Mouse (Mus musculus): ENCODE data around the gene Mki67.
"Not testable (repeated sequence)": the region's sequence is repeated elsewhere in the genome, so short reads cannot be mapped to it uniquely, and the experiment has no call there.

The Mki67 gene

DNA sequence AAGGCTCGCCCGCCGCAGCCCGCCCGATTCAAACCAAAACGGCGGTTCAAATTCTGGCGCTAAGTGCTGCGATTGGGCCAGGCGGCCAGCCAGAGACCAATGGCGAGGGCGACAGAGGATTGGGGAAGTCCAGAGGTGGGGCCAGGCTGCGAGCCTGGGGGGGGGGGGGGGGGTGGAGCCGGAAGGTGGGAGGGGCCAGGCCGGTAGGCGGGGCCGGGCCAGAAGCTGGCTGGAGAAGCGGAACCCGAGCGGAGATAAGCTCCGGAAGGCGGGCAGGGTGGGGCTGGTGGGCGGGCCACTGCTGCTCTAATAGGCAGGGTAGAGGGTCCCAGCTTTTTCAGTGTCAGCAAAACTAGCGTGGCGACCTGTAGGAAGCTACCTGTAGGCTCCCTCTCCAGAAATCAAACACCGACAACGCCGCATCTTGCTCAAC is 300 bp upstream of the Mki67 start:
- DNase-seq = peak; percentile 91

DNA sequence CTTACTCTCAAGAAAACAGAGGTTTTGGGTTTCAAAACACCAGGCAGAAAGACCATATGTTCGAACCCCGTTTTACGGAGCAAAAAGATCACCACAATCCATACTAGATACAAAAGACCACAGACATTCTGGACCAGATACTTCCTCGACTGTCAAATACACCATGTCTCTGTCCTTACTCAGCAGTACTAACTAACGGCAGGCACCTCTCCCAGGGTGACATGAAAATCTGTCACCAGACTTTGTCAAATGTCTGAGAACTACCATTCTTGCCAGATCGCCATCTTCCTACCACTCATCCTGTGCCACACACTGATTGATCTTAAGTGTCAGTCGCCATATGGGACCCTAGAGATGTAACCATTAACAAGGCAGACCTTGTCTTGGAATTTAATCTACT is 995 bp downstream of the Mki67 start:
- no peak for DNase-seq

DNA sequence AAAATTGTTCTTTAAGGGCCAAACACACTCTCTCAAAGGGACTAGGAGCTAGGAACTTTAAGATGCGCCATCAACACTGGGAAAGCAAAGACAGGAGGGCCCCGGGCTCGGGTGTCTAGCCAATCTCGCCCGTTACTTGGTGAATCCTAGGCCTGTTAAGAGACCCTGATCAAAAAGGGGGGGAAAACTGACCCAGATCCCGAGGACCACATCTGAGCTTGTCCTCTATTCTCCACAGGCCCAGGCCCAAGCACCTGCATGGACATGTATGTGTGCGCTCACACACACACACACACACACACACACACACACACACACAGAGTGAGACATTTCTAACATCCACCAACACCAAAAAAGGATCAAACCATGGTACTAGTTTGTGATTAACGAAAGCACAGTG is 2.8 kb downstream of the Mki67 start:
- no peak for DNase-seq

DNA sequence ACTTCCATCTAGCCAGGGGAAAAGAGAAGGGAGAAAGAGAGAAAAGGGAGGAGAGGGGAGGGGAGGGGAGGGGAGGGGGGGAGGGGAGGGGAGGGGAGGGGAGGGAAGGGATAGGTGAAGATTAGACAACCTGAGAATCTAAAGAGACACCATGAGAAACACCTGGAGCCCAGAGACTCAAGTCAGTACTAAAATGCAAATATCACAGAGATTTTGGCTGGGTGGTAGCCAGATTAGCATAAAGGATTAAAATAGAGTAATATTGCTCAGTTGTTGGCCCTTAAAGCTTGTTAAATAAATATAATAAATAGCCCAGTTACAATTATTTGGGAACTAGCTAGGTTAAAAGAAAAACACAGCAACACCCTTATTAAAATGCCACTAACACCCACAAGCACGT is 3.6 kb downstream of the Mki67 start:
- DNase-seq = no peak

DNA sequence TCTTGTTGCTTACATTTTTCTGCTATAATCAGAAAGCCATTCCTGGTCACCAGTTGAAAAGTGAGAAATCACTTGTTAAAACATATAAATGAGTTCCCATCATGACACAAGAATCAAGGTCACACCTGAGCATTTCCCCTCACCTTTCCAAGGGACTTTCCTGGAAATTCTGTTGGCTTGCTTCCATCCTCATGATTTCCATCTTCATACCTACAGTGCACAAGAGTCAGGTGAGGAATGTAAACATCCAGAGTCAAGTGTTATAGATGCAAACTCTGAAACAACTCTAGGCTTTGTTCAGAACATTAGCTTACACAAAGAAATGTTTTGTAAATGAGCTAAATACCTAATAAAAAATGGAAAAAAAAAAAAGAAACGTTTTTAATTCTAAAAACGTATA is 5.5 kb downstream of the Mki67 start:
- DNase-seq = no peak

DNA sequence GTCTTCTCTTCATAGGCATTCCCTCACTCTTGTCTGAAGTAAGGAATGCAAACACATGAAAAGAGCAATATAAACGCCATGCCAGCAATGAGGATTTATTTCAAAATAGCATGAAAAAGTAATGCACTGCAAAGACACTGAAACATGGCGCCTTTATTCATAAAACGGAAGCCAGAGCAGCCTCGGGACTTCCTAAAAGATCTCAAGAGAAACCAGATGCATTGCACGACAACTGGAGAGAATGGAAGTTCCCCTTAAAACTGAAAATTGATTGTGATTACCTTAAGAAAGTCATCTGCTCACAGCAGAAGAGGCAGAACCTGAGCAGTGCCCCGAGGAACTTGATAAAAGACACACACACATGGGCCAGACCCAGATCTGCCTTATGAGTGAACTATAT is 10.4 kb downstream of the Mki67 start:
- no peak for DNase-seq

DNA sequence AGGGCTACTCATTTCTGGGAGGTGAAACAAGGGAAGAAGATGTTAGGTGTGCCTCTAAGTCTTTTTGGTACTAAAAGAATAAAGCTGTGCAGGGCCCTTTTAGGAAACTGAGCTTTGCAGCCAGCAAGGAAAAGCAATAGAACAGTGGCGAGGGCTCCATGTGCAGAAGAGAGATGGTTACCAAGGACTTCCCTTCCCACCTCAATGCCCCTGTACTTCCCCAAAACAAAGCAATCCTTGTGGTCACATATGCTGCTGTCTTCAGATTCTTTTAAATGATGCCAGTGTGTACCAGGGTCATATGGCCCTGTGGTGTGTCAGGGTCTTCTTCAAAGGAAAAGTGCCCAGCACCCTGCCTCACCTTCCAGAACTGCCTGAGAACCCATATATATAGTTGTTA is 11.1 kb downstream of the Mki67 start:
- no peak for DNase-seq

DNA sequence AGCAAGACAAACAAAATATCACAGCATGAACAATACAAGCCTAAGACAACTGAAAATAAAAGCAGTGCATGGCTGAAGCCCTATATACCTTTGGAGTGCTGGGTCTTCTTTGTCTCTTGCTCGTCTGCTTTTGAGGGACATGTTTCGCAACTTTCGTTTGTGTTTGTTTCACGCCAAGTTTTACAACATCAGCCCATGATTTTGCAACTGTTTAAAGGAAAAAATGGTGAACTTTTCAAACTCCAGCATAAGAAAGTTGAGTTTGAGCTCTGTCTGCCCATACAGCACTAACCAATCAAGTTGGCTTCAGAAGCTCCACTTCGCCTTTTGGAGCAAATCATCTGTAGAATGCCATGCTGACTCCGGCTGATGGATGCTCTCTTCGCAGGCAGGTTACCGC is 11.9 kb downstream of the Mki67 start:
- DNase-seq = no peak

DNA sequence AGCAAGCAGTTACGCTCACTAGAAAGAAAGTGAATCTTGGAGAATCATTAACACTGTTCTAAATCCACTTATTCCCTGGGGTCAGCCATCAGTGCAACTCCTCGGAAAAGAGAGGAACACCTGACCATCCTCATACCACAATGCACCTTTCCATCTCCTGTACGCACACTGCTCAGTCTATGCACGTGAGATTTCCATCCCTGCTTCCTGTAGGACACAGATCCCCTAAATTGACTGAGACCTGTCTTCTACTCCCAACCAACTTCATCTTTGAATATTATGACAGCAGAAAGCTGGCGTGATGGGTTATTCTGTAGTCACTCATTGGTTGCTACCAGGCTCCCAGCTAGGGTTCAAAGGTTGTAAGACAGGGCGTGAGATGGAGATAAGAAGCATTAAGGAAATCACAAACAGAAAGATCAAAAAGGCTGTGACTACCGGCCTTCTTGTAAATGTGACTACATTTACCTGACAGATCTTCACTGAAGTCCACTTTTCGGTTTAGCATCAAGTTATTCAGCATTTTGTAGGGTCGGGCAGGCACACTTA is 12.5 kb downstream of the Mki67 start:
- no peak for DNase-seq

DNA sequence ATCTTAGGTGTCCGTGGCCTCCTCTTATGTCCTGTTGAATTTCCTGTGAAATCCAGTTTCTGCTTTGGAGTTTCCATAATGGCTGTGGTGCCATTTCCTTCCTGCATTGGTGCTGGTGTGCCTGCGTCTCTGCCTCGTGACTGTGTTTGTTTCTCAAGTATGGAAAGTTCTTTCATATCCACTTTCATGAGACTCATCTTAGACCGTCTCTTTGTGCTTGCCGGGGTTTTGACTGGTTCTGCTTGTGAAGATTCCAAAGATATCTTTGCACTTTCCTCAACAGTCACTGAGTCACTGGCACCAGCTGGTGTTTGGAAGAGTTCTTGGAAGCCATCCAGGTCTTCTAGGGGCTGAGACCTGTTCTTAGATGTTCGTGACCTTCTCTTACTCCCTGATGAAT is 16.8 kb downstream of the Mki67 start:
- not testable (repeated sequence) for DNase-seq

DNA sequence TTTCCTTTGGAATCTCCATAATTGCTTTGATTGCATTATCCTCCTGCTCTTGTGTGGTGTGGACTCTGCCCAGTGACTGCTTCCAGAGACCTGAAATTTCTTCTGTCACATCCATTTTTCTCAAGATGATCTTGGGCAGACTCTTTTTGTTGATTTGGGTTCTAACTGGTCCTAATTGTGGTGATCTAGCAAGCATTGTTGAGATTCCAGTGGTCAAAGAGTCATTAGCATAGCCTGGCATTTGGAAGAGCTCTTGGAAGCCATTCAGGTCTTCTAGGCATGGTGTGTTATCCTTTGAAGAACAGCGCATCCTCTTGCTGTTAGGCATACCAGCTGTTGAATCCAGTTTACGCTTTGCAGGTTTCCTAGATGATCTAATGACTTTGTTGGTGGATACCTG is 17.8 kb downstream of the Mki67 start:
- no peak for DNase-seq

DNA sequence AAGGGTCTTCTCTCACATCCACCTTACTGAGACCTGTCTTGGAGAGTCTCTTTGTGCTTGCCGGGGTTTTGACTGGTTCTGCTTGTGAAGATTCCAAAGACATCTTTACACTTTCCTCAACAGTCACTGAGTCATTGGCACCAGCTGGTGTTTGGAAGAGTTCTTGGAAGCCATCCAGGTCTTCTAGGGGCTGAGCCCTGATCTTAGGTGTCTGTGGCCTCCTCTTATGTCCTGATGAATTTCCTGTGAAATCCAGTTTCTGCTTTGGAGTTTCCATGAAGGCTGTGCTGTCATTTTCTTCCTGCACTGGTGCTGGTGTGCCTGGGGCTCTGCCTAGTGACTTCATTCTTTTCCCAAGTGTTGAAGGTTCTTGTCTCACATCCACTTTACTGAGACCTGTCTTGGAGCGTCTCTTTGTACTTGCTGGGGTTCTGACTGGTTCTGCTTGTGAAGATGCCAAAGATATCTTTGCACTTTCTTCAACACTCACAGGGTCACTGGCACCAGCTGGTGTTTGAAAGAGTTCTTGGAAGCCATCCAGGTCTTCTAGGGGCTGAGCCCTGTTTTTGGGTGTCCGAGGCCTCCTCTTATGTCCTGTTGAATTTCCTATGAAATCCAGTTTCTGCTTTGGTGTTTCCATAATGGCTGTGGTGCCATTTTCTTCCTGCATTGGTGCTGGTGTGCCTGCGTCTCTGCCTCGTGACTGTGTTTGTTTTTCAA is 19.0 kb downstream of the Mki67 start:
- not testable (repeated sequence) for DNase-seq

DNA sequence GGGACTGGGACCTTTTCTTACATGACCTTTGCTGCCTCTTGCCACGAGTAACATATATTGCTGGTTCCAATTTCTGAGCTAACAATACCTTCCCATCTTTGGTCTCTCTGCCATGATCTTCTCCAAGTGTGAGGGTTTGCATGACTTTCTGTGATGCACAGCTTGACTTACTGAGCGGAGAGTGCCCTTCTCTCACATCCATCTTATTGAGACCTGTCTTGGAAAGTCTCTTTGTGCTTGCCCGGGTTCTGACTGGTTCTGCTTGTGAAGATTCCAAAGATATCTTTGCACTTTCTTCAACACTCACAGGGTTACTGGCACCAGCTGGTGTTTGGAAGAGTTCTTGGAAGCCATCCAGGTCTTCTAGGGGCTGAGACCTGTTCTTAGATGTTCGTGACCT is 20.0 kb downstream of the Mki67 start:
- DNase-seq = no peak

DNA sequence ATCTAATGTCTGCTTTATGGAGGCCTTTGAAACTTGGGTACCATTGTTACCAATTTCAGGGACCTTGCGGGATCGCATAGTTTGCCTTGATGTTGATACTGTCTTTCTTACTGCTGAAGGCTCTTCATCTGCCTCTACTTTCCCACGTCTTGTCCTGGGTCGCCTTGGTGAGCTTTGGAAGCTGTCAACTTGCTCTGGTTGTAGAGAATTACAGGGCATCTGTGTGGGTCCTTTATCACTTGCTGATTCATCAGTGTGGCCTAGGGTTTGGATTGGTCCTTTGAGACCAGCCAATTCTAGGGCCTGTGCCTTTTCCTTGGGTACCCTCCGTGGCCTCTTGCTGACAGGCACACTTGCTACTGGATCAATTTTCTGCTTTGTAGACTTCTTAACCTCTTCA is 21.4 kb downstream of the Mki67 start:
- DNase-seq = no peak

DNA sequence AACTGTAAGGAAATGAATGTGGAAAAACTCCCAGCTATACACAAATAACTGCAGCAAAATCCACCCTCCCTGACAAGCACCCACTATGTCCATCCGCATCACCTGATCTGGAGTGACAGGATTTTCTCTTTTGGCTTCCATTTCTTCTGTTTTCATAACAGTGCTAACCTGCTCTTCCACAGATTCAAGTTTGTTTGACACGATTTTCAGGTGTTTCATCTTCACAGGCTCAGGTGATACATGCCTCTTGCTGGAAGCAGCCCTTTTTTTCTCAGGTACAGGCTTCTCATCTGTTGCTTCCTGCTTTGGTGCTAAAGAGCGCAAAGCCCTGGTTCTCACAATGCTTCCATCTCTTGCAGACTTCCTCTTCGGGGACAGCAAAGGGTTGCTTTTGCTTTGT is 22.0 kb downstream of the Mki67 start:
- DNase-seq = no peak

DNA sequence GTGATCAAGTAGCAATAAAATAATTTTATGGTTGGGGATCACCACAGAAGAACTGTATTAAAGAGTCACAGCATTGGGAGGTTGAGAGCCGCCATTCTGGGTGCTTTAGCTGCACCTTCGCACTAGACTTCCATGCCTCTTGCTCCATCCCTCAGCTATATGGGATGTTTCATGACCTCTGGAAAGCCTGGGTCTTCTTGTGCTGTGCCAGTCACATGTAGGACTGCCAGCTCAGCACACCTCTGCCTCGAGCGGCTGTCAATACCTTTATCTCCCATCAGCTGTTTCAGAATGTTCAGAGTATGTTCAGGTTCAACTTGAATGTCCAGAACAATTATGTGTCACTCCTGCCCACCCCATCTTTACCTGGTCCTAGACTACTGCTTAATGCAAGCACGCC is 24.2 kb downstream of the Mki67 start:
- no peak for DNase-seq

DNA sequence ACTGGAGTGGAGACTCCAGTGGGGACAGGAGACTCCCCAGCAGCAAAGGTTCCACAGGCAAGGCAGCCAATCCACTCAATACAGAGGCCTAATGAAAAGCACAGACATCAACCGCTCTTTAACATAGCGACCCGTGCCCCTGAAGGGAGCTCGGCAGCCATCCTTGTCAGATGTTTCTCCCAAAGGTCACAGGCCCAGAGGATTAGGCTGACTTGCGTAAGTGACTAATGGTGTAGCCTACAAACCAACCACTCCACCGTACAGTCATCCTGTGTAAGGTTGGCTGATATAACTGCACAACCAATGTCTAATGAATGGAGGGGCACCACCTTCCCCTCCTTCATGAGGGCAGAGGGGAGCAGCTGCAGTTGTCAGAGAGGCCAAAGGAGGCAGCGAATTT is 26.8 kb downstream of the Mki67 start:
- no peak for DNase-seq

DNA sequence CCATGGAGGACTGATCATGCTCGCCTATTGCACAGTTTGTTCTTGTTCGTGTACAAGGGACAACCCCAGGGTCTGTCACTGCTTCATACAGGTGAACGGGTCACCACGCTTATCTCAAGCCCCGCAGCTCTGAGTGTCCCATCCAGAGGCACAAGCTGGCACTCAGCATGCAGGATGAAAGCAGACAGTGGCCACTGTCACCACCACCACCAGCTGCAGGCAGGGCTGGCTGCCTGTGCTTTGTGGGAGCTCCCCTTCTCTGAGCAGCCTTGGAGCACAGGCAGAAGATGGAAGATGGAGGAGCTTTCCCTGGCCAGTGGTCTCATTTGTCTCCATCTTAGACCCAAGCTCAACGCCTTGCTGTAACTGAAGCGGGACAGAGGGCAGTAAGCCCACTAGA is 31.2 kb downstream of the Mki67 start:
- no peak for DNase-seq

DNA sequence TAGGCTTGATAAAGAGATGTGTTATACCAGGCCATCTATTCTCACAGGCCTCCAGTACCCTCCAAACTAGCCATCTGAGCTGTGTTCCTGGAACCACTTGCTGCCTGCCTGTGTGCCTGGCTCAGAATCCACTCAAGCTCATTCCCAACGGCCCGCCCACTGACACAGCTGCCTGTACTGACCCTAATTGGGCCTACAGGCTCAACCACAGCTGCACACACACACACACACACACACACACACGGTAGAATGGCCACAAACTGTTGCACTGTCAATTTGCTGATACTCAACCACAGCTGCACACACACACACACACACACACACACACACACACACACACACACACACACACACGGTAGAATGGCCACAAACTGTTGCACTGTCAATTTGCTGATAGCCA is 32.1 kb downstream of the Mki67 start:
- not testable (repeated sequence) for DNase-seq

DNA sequence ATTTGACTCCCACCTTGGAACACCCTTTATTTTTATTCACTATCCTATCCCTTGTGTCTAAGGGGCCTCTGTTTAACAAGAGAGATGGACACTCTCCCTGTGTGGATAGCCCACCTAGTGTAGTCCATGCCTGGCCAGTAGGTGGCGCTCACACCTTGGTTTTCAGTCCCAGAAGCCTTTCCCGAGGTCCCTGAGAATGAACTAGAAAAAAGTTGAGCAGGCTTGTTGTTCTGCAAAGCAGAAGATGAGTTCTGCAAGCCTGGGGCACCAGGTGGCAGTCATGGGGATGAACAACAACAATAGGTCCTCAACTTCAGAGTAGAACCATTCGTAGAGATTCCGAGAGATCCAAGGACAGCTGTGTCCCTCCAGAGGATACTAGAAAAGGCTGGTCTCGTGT is 35.8 kb downstream of the Mki67 start:
- peak; percentile 76 for DNase-seq

DNA sequence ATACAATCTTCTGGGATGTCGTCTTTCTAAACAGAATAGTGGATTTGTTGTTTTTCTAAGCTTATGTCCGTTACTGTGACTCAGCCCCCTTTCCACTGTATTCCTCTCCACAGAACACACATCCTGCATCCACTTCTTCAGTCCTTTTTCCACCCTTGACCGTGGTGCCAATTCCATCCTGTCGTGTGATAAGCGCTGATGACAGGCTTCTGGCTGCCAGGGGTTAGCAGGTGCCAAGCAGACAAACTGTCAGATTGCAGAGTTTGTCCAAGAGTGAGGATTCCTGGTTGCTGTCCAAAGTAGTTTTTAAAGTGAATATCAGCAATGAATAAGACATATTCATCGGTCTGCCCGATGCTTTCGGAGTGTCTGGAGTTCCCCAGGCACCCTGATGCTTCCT is 39.4 kb downstream of the Mki67 start:
- DNase-seq = no peak

DNA sequence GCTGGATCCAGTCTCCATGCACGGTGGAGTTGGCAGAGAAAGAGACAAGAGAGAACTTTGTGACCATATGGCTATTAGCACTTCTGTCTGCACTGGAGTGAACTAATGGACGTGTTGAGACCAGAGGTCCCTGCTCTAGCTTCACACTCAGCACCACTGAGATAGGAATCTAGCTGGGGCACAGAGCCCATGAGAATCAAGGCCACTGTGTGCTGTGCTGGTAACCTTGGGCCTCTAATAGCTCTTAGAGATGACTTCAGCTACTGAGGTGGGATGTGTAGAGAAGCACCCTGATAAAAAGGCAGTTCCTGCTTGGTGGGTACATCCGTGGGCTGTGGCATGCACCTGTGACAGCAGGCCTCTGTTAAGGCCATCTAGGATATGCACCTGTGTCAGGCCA is 42.6 kb downstream of the Mki67 start:
- DNase-seq = no peak

DNA sequence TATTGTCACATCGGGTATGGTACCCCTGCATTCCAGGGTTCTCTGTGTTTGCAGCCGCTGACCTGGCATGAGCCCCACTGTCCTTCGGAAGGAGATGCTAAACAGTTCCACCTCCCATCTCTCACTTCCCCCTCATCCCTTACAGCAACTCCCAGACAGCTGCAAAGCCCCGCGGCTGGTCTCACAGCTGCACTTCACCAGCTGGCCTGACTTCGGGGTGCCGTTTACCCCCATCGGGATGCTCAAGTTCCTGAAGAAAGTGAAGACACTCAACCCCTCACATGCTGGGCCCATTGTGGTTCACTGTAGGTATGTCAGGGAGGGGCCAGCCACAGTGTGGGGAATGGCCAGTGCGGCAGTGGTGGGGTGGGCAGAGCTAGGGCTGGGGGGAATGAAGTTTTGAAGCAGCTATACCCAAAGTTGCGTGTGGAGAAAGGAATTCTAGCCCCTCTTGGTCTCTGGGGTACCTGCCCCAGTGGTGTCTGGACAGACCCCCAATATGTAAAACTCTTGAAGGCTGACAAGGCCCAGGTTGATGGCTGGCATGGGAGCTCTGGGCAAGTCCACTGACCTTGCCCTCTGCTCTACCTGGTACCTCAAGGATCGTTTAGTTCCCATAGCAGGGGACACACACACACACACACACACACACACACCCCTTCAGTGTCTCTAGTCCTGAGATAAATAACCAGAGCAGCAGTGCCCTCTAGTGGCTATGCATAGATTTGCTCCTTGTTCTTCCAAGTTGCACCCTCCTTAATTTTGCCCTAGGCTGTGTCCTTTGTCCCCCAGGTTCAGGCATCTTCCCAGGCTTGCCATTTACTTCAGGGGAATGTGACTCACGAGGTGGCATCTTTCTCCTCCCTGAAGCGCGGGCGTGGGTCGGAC is 47.1 kb downstream of the Mki67 start:
- peak; percentile 75 for DNase-seq

DNA sequence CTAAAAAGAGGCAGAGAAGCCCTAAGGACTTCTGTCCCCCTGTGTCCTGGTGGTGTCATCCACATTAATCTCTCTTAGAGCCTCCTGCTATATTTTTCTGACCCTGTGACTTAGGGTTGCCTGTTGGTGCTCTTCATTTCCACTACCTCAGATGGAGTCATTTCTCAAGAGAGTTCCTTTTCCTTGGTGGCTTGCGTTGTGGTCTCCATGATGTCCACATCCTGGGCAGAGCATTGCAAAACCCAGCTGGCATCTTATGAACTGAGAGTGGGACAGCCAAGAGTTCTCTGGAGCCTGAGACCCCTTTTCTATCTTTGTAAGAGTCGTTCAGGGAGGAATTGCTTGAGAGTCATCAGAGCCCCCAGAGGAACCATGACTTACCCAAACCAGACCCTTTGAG is 49.8 kb downstream of the Mki67 start:
- DNase-seq = no peak
